30 mouse cellular contexts compared by ENCODE assay signal in the genomic region with DNA sequence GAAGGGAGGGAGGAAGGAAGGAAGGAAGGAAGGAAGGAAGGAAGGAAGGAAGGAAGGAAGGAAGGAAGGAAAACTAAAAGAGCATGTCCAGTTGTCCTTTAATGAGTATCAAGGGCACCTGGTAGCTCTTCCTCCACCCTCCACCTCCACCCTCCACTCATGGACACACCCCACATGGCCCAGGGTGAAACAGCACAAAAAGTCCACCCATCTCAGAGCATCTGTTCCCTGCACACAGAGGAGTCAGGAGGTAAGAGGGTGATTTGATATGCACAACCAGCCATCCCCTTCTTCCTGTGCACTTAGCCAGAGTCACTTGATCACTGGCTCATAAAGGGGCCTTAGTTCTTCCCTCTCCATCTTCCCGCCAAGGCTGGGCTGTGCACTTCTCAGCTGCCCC. TPM values are rescaled to one million over a fixed set of nuclear protein-coding genes. Genes with fewer than 3 reads are reported as not detected.
A peak's percentile ranks its signal among the peaks of the same experiment; 100 is the strongest.
DNase-seq lines count a peak whose midpoint lies in the region; ATAC-seq lines count a peak whose summit lies in the region.
"Had no signal": no experiment of that assay in that cellular context is flagged by ENCODE, and none has a peak within 500 bp of the region (broad histone marks: within the 10 kb centered on the region; RNA-seq: fewer than 3 reads in every experiment).

No protein-coding gene starts in this region.

- H3K4me3 ChIP-seq in kidney, embryonic 14.5 days (ENCODE audit: low read length): no peak overlapping the region
- no peak overlapping the region for H3K4me3 ChIP-seq in ES-E14 (ENCODE audit: insufficient read depth in 1 of 2, low read depth in 1 of 2, low read length in 2 of 2, poor library complexity in 1 of 2, severe bottlenecking in 1 of 2)
- H3K4me3 ChIP-seq in liver, embryonic 12.5 days: no peak overlapping the region
- no peak overlapping the region for H3K4me3 ChIP-seq in liver, embryonic 15.5 days (replicated peaks)
- no peak overlapping the region for H3K4me3 ChIP-seq in hindbrain, embryonic 13.5 days
- H3K4me3 ChIP-seq in embryonic facial prominence, embryonic 10.5 days: no peak overlapping the region
- H3K4me3 ChIP-seq: embryonic facial prominence, embryonic 12.5 days; embryonic facial prominence, embryonic 15.5 days; erythroblast, embryonic 14.5 days; forebrain, embryonic 12.5 days; forebrain, embryonic 15.5 days; hindbrain, embryonic 10.5 days; hindbrain, embryonic 15.5 days had no signal

- H3K27me3 ChIP-seq in kidney, embryonic 14.5 days (ENCODE audit: control insufficient read depth, insufficient read depth, low read length): no peaks in the 10 kb centered on the region
- 0 out of 2 replicates have a peak, but pooled peaks cover 2% of the 10 kb centered on the region for H3K27me3 ChIP-seq in liver, embryonic 12.5 days (replicated peaks)
- peaks cover 2% of the 10 kb centered on the region; the same call in 1 of the 2 replicates for H3K27me3 ChIP-seq in liver, embryonic 15.5 days
- H3K27me3 ChIP-seq in hindbrain, embryonic 13.5 days: no peaks in the 10 kb centered on the region
- H3K27me3 ChIP-seq in embryonic facial prominence, embryonic 10.5 days (replicated peaks; ENCODE audit: low read depth, poor library complexity, severe bottlenecking): no peaks in the 10 kb centered on the region
- H3K27me3 ChIP-seq: CH12.LX; embryonic facial prominence, embryonic 12.5 days; embryonic facial prominence, embryonic 15.5 days; forebrain, embryonic 12.5 days; forebrain, embryonic 15.5 days; hindbrain, embryonic 15.5 days had no signal

- no peak for DNase-seq in kidney, postnatal 25 days
- DNase-seq in ES-E14 (ENCODE audit: low read depth, low spot score): no peak
- DNase-seq in embryonic facial prominence, embryonic 10.5 days (ENCODE audit: low spot score): no peak
- DNase-seq: adrenal gland, postnatal 25 days; B cell, adult 2 months; cerebellum, adult 11-12 months; cerebellum, adult 8-10 months; cerebellum, postnatal 14 days; gastrocnemius, postnatal 25 days; heart, postnatal 36 days had no signal

- H3K9ac ChIP-seq in kidney, embryonic 14.5 days (ENCODE audit: low read depth, low read length): no peak overlapping the region
- H3K9ac ChIP-seq in ES-E14 (ENCODE audit: insufficient read depth, low read depth, low read length, poor library complexity, severe bottlenecking): no peak overlapping the region
- no peak overlapping the region for H3K9ac ChIP-seq in liver, embryonic 12.5 days
- H3K9ac ChIP-seq in liver, embryonic 15.5 days: no peak overlapping the region
- H3K9ac ChIP-seq in hindbrain, embryonic 13.5 days: no peak overlapping the region
- H3K9ac ChIP-seq: embryonic facial prominence, embryonic 12.5 days; embryonic facial prominence, embryonic 15.5 days; forebrain, embryonic 12.5 days; forebrain, embryonic 15.5 days; hindbrain, embryonic 15.5 days had no signal

- 23% methylated on average over 1 of the region's 1 CpGs for WGBS in kidney, embryonic 14.5 days
- WGBS in liver, embryonic 12.5 days (ENCODE audit: insufficient replicate concordance): 83% methylated on average over 1 of the region's 1 CpGs
- WGBS in liver, embryonic 15.5 days (ENCODE audit: insufficient replicate concordance): 87% methylated on average over 1 of the region's 1 CpGs
- 71% methylated on average over 1 of the region's 1 CpGs for WGBS in hindbrain, embryonic 13.5 days
- WGBS in embryonic facial prominence, embryonic 10.5 days: 66% methylated on average over 1 of the region's 1 CpGs

- no peaks in the 10 kb centered on the region for H3K4me1 ChIP-seq in kidney, embryonic 14.5 days (ENCODE audit: control insufficient read depth, insufficient read depth, low read length)
- peaks cover 3 to 20% of the 10 kb centered on the region in 2 experiments; a peak in 2 of 4 replicates for H3K4me1 ChIP-seq in ES-E14 (ENCODE audit: control insufficient read depth in 2 of 2, insufficient read depth in 2 of 2, low read length in 2 of 2, poor library complexity in 1 of 2)
- peaks cover 51% of the 10 kb centered on the region for H3K4me1 ChIP-seq in liver, embryonic 12.5 days
- peaks cover 42% of the 10 kb centered on the region for H3K4me1 ChIP-seq in liver, embryonic 15.5 days (replicated peaks)
- H3K4me1 ChIP-seq in hindbrain, embryonic 13.5 days (replicated peaks): no peaks in the 10 kb centered on the region
- peaks cover 7% of the 10 kb centered on the region for H3K4me1 ChIP-seq in embryonic facial prominence, embryonic 10.5 days
- H3K4me1 ChIP-seq: embryonic facial prominence, embryonic 15.5 days; forebrain, embryonic 12.5 days; forebrain, embryonic 15.5 days; hindbrain, embryonic 15.5 days had no signal

- H3K9me3 ChIP-seq in kidney, embryonic 14.5 days (ENCODE audit: control insufficient read depth, low read length): no peaks in the 10 kb centered on the region
- no peaks in the 10 kb centered on the region for H3K9me3 ChIP-seq in ES-E14 (ENCODE audit: control insufficient read depth, insufficient read depth, low read depth, low read length)
- no peaks in the 10 kb centered on the region for H3K9me3 ChIP-seq in liver, embryonic 12.5 days (replicated peaks)
- H3K9me3 ChIP-seq in liver, embryonic 15.5 days (replicated peaks): no peaks in the 10 kb centered on the region
- no peaks in the 10 kb centered on the region; the same call in 1 of the 2 replicates for H3K9me3 ChIP-seq in hindbrain, embryonic 13.5 days
- H3K9me3 ChIP-seq in embryonic facial prominence, embryonic 10.5 days: no peaks in the 10 kb centered on the region
- H3K9me3 ChIP-seq: embryonic facial prominence, embryonic 12.5 days; embryonic facial prominence, embryonic 15.5 days; forebrain, embryonic 12.5 days; forebrain, embryonic 15.5 days; hindbrain, embryonic 15.5 days had no signal

- in situ Hi-C loops in ES-E14 (cut with MboI; ENCODE audit: low sequenced_read_pairs in 2 of 2, unreplicated experiment in 2 of 2): no loop called here

- no peaks in the 10 kb centered on the region for H3K36me3 ChIP-seq in kidney, embryonic 14.5 days (ENCODE audit: control insufficient read depth, insufficient read depth, low read length)
- no peaks in the 10 kb centered on the region for H3K36me3 ChIP-seq in ES-E14 (ENCODE audit: control insufficient read depth, insufficient read depth, low read length, poor library complexity, severe bottlenecking)
- H3K36me3 ChIP-seq in liver, embryonic 12.5 days: no peaks in the 10 kb centered on the region
- H3K36me3 ChIP-seq in liver, embryonic 15.5 days (replicated peaks): no peaks in the 10 kb centered on the region
- H3K36me3 ChIP-seq in hindbrain, embryonic 13.5 days: no peaks in the 10 kb centered on the region
- H3K36me3 ChIP-seq in embryonic facial prominence, embryonic 10.5 days (replicated peaks): no peaks in the 10 kb centered on the region
- H3K36me3 ChIP-seq: embryonic facial prominence, embryonic 12.5 days; embryonic facial prominence, embryonic 15.5 days; forebrain, embryonic 12.5 days; forebrain, embryonic 15.5 days; hindbrain, embryonic 10.5 days; hindbrain, embryonic 15.5 days had no signal

- H3K4me2 ChIP-seq in kidney, embryonic 14.5 days (replicated peaks; ENCODE audit: low read depth, low read length): no peak overlapping the region
- no peak overlapping the region for H3K4me2 ChIP-seq in liver, embryonic 12.5 days
- H3K4me2 ChIP-seq in liver, embryonic 15.5 days: no peak overlapping the region
- H3K4me2 ChIP-seq in hindbrain, embryonic 13.5 days: no peak overlapping the region
- H3K4me2 ChIP-seq: embryonic facial prominence, embryonic 12.5 days; embryonic facial prominence, embryonic 15.5 days; forebrain, embryonic 12.5 days; forebrain, embryonic 15.5 days; heart, embryonic 11.5 days; hindbrain, embryonic 15.5 days had no signal

- ATAC-seq in kidney, embryonic 14.5 days (ENCODE audit: low FRiP score, low TSS enrichment): 0 out of 2 replicates have a peak, but pooled peaks have one; percentile 20
- ATAC-seq in liver, embryonic 12.5 days: peak; percentile 66
- ATAC-seq in liver, embryonic 15.5 days (ENCODE audit: insufficient read depth): 0 out of 2 replicates have a peak, but pooled peaks have one; percentile 32
- ATAC-seq in erythroblast, adult 5-6 weeks (replicated peaks; ENCODE audit: low FRiP score, poor library complexity, severe bottlenecking): no peak
- no peak for ATAC-seq in hindbrain, embryonic 13.5 days (ENCODE audit: low FRiP score)
- ATAC-seq: forebrain, embryonic 15.5 days had no signal

- no peak overlapping the region for H3K27ac ChIP-seq in kidney, embryonic 14.5 days (ENCODE audit: low read depth, low read length)
- peak overlapping the region; percentile 38 for H3K27ac ChIP-seq in ES-E14 (ENCODE audit: insufficient read depth, low read depth, low read length, poor library complexity, severe bottlenecking)
- H3K27ac ChIP-seq in liver, embryonic 12.5 days: no peak overlapping the region; the same call in 1 of the 2 replicates
- H3K27ac ChIP-seq in liver, embryonic 15.5 days (replicated peaks): no peak overlapping the region
- no peak overlapping the region for H3K27ac ChIP-seq in hindbrain, embryonic 13.5 days
- H3K27ac ChIP-seq in embryonic facial prominence, embryonic 10.5 days (replicated peaks): no peak overlapping the region
- H3K27ac ChIP-seq: embryonic facial prominence, embryonic 12.5 days; embryonic facial prominence, embryonic 15.5 days; forebrain, embryonic 12.5 days; forebrain, embryonic 15.5 days; hindbrain, embryonic 10.5 days; hindbrain, embryonic 15.5 days had no signal

RNA-seq across cellular contexts. Expression of a gene that starts 5.0 kb away (rescaled TPM):
- 1.3 and 1.5 TPM in 2 replicates for polyA plus RNA-seq in kidney, embryonic 14.5 days (2014; fragmentation: Nextera tagmentation; extraction: Ambion mirVana)
- total RNA-seq in ES-E14 (2012; rRNA removed): 1.1 and 1.3 TPM in 2 replicates
- polyA plus RNA-seq in liver, embryonic 12.5 days (2016; fragmentation: Nextera tagmentation; extraction: Ambion mirVana): not detected in 2 replicates
- polyA plus RNA-seq in liver, embryonic 15.5 days (2015; fragmentation: Nextera tagmentation; extraction: Ambion mirVana): not detected in 2 replicates
- not detected in 2 replicates for total RNA-seq in erythroblast, adult 5-6 weeks (2015; ENCODE audit: low replicate concordance)
- not detected in 2 replicates for total RNA-seq in erythroblast, adult 5-6 weeks (2017; ENCODE audit: low replicate concordance)
- 0.09 TPM in 1 of 2 replicates, not detected in the other for polyA plus RNA-seq in hindbrain, embryonic 13.5 days (2015; fragmentation: Nextera tagmentation; extraction: Ambion mirVana)
- 0.05 TPM in 1 of 2 replicates, not detected in the other for polyA plus RNA-seq in embryonic facial prominence, embryonic 10.5 days (2016; fragmentation: Nextera tagmentation; extraction: Ambion mirVana)
- total RNA-seq: adrenal gland, adult 8-10 months; adrenal gland, postnatal 25 days; gastrocnemius, adult 8-10 months; gastrocnemius, postnatal 25 days; heart, postnatal 36 days; MEL had no signal
- polyA plus RNA-seq: brain, embryonic 14.5 days; embryonic facial prominence, embryonic 12.5 days; erythroblast, embryonic 14.5 days; forebrain, embryonic 12.5 days; forebrain, embryonic 15.5 days; gonadal fat pad, adult 2 months; heart, embryonic 11.5 days; heart, embryonic 14.5 days; hindbrain, embryonic 10.5 days; hindbrain, embryonic 15.5 days had no signal

RNA-seq across cellular contexts. Expression of a gene that starts 30.6 kb away (rescaled TPM):
- 214 and 254 TPM in 2 replicates for polyA plus RNA-seq in kidney, embryonic 14.5 days (2014; fragmentation: Nextera tagmentation; extraction: Ambion mirVana)
- total RNA-seq in ES-E14 (2012; rRNA removed): 42.8 and 70.9 TPM in 2 replicates
- 170 and 171 TPM in 2 replicates for polyA plus RNA-seq in liver, embryonic 12.5 days (2016; fragmentation: Nextera tagmentation; extraction: Ambion mirVana)
- 112 and 115 TPM in 2 replicates for polyA plus RNA-seq in liver, embryonic 15.5 days (2015; fragmentation: Nextera tagmentation; extraction: Ambion mirVana)
- 13.8 and 41.4 TPM in 2 replicates for total RNA-seq in erythroblast, adult 5-6 weeks (2015; ENCODE audit: low replicate concordance)
- 28.5 and 58.0 TPM in 2 replicates for total RNA-seq in erythroblast, adult 5-6 weeks (2017; ENCODE audit: low replicate concordance)
- polyA plus RNA-seq in hindbrain, embryonic 13.5 days (2015; fragmentation: Nextera tagmentation; extraction: Ambion mirVana): 203 and 205 TPM in 2 replicates
- 180 and 196 TPM in 2 replicates for polyA plus RNA-seq in embryonic facial prominence, embryonic 10.5 days (2016; fragmentation: Nextera tagmentation; extraction: Ambion mirVana)

RNA-seq across cellular contexts. Expression of a gene that starts 53.7 kb away (rescaled TPM):
- polyA plus RNA-seq in kidney, embryonic 14.5 days (2014; fragmentation: Nextera tagmentation; extraction: Ambion mirVana): 96.5 and 124 TPM in 2 replicates
- total RNA-seq in ES-E14 (2012; rRNA removed): 63.6 and 68.9 TPM in 2 replicates
- 60.1 and 61.4 TPM in 2 replicates for polyA plus RNA-seq in liver, embryonic 12.5 days (2016; fragmentation: Nextera tagmentation; extraction: Ambion mirVana)
- 42.7 and 43.5 TPM in 2 replicates for polyA plus RNA-seq in liver, embryonic 15.5 days (2015; fragmentation: Nextera tagmentation; extraction: Ambion mirVana)
- total RNA-seq in erythroblast, adult 5-6 weeks (2015; ENCODE audit: low replicate concordance): 28.0 and 34.2 TPM in 2 replicates
- total RNA-seq in erythroblast, adult 5-6 weeks (2017; ENCODE audit: low replicate concordance): 35.2 and 43.2 TPM in 2 replicates
- polyA plus RNA-seq in hindbrain, embryonic 13.5 days (2015; fragmentation: Nextera tagmentation; extraction: Ambion mirVana): 83.7 and 85.2 TPM in 2 replicates
- 108 and 109 TPM in 2 replicates for polyA plus RNA-seq in embryonic facial prominence, embryonic 10.5 days (2016; fragmentation: Nextera tagmentation; extraction: Ambion mirVana)

Comparison
In these comparisons a context has a peak if more than half of its experiments do, and no peak if none do; other contexts are left out.
1. ATAC-seq: peak in kidney, embryonic 14.5 days (single experiment), liver, embryonic 12.5 days (single experiment) and liver, embryonic 15.5 days (single experiment); none in erythroblast, adult 5-6 weeks (single experiment) and hindbrain, embryonic 13.5 days (single experiment).